ENCODE assay signal across 28 mouse cellular contexts in the genomic region with DNA sequence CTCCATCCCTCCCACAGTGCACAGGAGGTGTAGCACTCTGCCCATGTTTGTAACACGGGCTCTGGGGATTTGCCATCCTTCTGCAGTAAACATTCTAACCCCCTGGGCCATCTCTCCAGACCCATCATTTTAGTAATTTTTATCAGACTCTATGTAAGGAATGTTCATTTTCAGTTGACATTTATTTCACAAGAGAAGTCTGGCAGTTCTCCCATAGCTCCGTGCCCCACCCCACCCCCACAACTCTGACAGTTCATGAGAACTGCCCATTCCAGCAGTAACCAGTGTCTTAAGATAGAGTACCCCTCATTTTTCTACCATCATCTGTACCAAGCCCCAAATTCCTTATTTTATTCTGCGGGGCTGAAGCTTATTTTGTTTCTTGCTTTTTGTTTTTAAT.
A peak's percentile ranks its signal among the peaks of the same experiment; 100 is the strongest.
DNase-seq lines count a peak whose midpoint lies in the region; ATAC-seq and TF ChIP-seq lines count a peak whose summit lies in the region.
"Had no signal": no experiment of that assay in that cellular context is flagged by ENCODE, and none has a peak within 500 bp of the region (broad histone marks: within the 10 kb centered on the region; RNA-seq: fewer than 3 reads in every experiment).

No protein-coding gene starts in this region.

- no peaks in the 10 kb centered on the region; the same call in 1 of the 2 replicates for H3K4me1 ChIP-seq in lung, embryonic 14.5 days (ENCODE audit: insufficient read depth)
- H3K4me1 ChIP-seq in lung, embryonic 16.5 days (replicated peaks; ENCODE audit: control insufficient read depth, insufficient read depth, low read length) = no peaks in the 10 kb centered on the region
- H3K4me1 ChIP-seq: embryonic facial prominence, embryonic 13.5 days; embryonic facial prominence, embryonic 15.5 days; forebrain, embryonic 10.5 days; forebrain, embryonic 12.5 days had no signal

- no peaks in the 10 kb centered on the region for H3K9me3 ChIP-seq in lung, embryonic 14.5 days (ENCODE audit: low read depth, low read length)
- H3K9me3 ChIP-seq in lung, embryonic 16.5 days (ENCODE audit: control insufficient read depth, low read length) = no peaks in the 10 kb centered on the region
- H3K9me3 ChIP-seq: embryonic facial prominence, embryonic 13.5 days; embryonic facial prominence, embryonic 15.5 days; forebrain, embryonic 10.5 days; forebrain, embryonic 12.5 days; G1E had no signal

- 52% methylated on average over 3 of the region's 3 CpGs for WGBS in lung, embryonic 14.5 days
- 44% methylated on average over 3 of the region's 3 CpGs for whole genome bisulfite sequencing in lung, embryonic 16.5 days

- no peak overlapping the region; the same call in 1 of the 2 replicates for H3K27ac ChIP-seq in lung, embryonic 14.5 days (ENCODE audit: low read depth)
- H3K27ac ChIP-seq in lung, embryonic 16.5 days (ENCODE audit: low read length) = peak overlapping the region; percentile 55; the same call in 1 of the 2 replicates
- H3K27ac ChIP-seq: embryonic facial prominence, embryonic 13.5 days; embryonic facial prominence, embryonic 15.5 days; forebrain, embryonic 10.5 days; forebrain, embryonic 12.5 days had no signal

- no peaks in the 10 kb centered on the region for H3K36me3 ChIP-seq in lung, embryonic 14.5 days (ENCODE audit: insufficient read depth)
- no peaks in the 10 kb centered on the region for H3K36me3 ChIP-seq in lung, embryonic 16.5 days (ENCODE audit: control insufficient read depth, insufficient read depth, low read length)
- H3K36me3 ChIP-seq: embryonic facial prominence, embryonic 13.5 days; embryonic facial prominence, embryonic 15.5 days; forebrain, embryonic 10.5 days; forebrain, embryonic 12.5 days; G1E had no signal

- peak; percentile 59 for DNase-seq in lung, embryonic 14.5 days
- no peak for DNase-seq in lung, postnatal 36 days
- DNase-seq in lung, postnatal 10 days = no peak
- DNase-seq in adipocyte (ENCODE audit: low spot score) = peak; percentile 62
- DNase-seq: adrenal gland, adult 2 months; adrenal gland, postnatal 10 days; adrenal gland, postnatal 25 days; B cell, adult 2 months; cerebellum, adult 11 months; cerebellum, adult 18-20 months; cerebellum, adult 8-10 months; cerebellum, adult 9-11 months; cerebellum, postnatal 14 days; cerebellum, postnatal 36 days; embryo, embryonic 11 days had no signal

- H3K9ac ChIP-seq in lung, embryonic 14.5 days = no peak overlapping the region
- H3K9ac ChIP-seq in lung, embryonic 16.5 days (ENCODE audit: low read length) = no peak overlapping the region
- H3K9ac ChIP-seq: embryonic facial prominence, embryonic 13.5 days; embryonic facial prominence, embryonic 15.5 days; forebrain, embryonic 12.5 days had no signal

- TF ChIP-seq CTCF in lung, embryonic 14.5 days (IDR thresholded peaks at IDR 0.05; ENCODE audit: low read depth) = no peak

- no peaks in the 10 kb centered on the region for H3K27me3 ChIP-seq in lung, embryonic 14.5 days (ENCODE audit: insufficient read depth, low read length)
- H3K27me3 ChIP-seq in lung, embryonic 16.5 days (ENCODE audit: control insufficient read depth, insufficient read depth, low read depth, low read length) = no peaks in the 10 kb centered on the region
- H3K27me3 ChIP-seq: CH12.LX; embryonic facial prominence, embryonic 13.5 days; embryonic facial prominence, embryonic 15.5 days; forebrain, embryonic 12.5 days; Patski had no signal

- H3K4me2 ChIP-seq in lung, embryonic 14.5 days = no peak overlapping the region
- H3K4me2 ChIP-seq in lung, embryonic 16.5 days (ENCODE audit: low read depth, low read length) = no peak overlapping the region
- H3K4me2 ChIP-seq: embryonic facial prominence, embryonic 13.5 days; embryonic facial prominence, embryonic 15.5 days; forebrain, embryonic 12.5 days had no signal

- ATAC-seq in lung, embryonic 14.5 days (ENCODE audit: insufficient read depth) = no peak
- ATAC-seq in lung, embryonic 16.5 days (ENCODE audit: low read depth) = peak; percentile 71
- ATAC-seq: activated CD4-positive, CD25-positive, alpha-beta regulatory T cell, adult 4 months; CD4-positive, CD25-positive, alpha-beta regulatory T cell, adult 4 months; forebrain, embryonic 14.5 days; forebrain, embryonic 16.5 days; Patski had no signal

- H3K4me3 ChIP-seq in lung, embryonic 14.5 days (ENCODE audit: low read depth, low read length) = no peak overlapping the region
- H3K4me3 ChIP-seq in lung, embryonic 16.5 days (ENCODE audit: low read length) = no peak overlapping the region
- H3K4me3 ChIP-seq: embryonic facial prominence, embryonic 13.5 days; embryonic facial prominence, embryonic 15.5 days; erythroblast, embryonic 14.5 days; forebrain, embryonic 10.5 days; forebrain, embryonic 12.5 days had no signal

Comparison
In these comparisons a context has a peak if more than half of its experiments do, and no peak if none do; other contexts are left out.
1. DNase-seq: peak in lung, embryonic 14.5 days (single experiment) and adipocyte (single experiment); none in lung, postnatal 36 days (single experiment) and lung, postnatal 10 days (single experiment).